Mouse (Mus musculus): ENCODE measurements around the gene Mycs. TPM values are rescaled to one million over a fixed set of nuclear protein-coding genes. Genes with fewer than 3 reads are reported as not detected.

Mycs gene
- not detected in 2 replicates for polyA plus RNA-seq (2014; fragmentation: Nextera tagmentation; extraction: Ambion mirVana)

DNA sequence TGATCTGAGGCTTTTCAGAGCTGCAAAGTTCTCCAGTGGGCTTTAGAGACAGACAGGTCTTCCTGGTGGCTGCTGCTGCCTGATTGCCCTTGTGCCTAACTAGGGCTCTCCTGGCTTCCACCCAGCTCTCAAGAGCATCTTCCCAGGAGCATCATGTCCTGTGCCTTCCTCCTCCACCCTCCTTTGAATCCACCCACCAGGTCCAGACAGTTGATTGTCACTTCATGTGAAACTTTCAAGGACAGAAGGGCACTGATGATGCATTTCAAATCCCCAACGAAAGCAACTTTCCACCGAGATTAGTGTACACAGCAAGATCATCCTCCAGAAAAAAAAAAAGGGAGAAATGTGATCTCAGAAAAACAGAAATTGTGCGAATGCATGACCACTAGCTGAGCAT is at the start of gene Mycs:
Mycs (minus strand) TSS at position 101 of the 400 bp plus-strand sequence.
- H3K4me2 ChIP-seq (ENCODE audit: low read length), result peak within 1 kb of the TSS; percentile 36
- ATAC-seq (ENCODE audit: insufficient number of reproducible peaks, insufficient read depth, low FRiP score, low read depth), result no peak
- H3K4me3 ChIP-seq (ENCODE audit: control insufficient read depth in 1 of 2, insufficient read depth in 1 of 2, low read depth in 1 of 2, low read length in 2 of 2), result no peak within 1 kb of the TSS

DNA sequence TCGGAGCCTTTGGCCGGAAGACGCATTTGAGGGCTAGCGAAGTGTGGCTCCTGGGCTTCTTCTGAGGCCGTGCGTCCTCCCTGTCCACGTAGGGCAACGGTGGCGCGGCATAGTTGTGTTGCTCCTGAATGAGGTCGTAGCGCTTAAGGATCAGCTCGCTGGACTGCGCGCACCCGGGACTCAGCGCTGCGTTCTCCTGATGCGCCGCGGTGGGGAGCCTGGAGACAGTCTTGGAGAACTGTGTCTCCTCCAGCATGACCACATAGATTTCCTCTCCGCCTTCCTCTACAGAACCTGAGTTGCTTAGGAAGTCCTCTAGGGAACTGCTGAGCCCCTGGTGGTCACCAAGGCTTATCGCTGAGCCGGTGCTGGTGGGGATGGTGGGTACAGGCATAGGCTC is 1.0 kb downstream of the Mycs start:
- Histone ChIP-seq H3K27me3 (ENCODE audit: control insufficient read depth, insufficient read depth, low read length) (no peaks in the 10 kb centered on the region), H3K9me3 (ENCODE audit: control insufficient read depth, low read length) (no peaks in the 10 kb centered on the region), H3K27ac (replicated peaks in 1 of 2; ENCODE audit: control insufficient read depth in 1 of 2, insufficient read depth in 1 of 2, low read depth in 2 of 2, low read length in 2 of 2) (no peak overlapping the region), H3K4me3 (ENCODE audit: control insufficient read depth in 1 of 2, insufficient read depth in 1 of 2, low read depth in 1 of 2, low read length in 2 of 2) (no peak overlapping the region), H3K9ac (ENCODE audit: low read length) (no peak overlapping the region), H3K4me2 (ENCODE audit: low read length) (peak overlapping the region; percentile 36), H3K36me3 (ENCODE audit: control insufficient read depth, insufficient read depth, low read length) (no peaks in the 10 kb centered on the region), H3K4me1 (ENCODE audit: control insufficient read depth in 2 of 2, insufficient read depth in 2 of 2, low read length in 2 of 2) (no peaks in the 10 kb centered on the region)
- no peak for ATAC-seq (ENCODE audit: insufficient number of reproducible peaks, insufficient read depth, low FRiP score, low read depth)
- 12% methylated on average over 24 of the region's 24 CpGs for WGBS

More for the DNA sequence above, at the start of gene Mycs:
- no peak within 1 kb of the TSS for H3K9ac ChIP-seq (ENCODE audit: low read length)
- H3K27ac ChIP-seq (replicated peaks in 1 of 2; ENCODE audit: control insufficient read depth in 1 of 2, insufficient read depth in 1 of 2, low read depth in 2 of 2, low read length in 2 of 2), result no peak within 1 kb of the TSS
- H3K27me3 ChIP-seq (ENCODE audit: control insufficient read depth, insufficient read depth, low read length), result no peaks in the 10 kb centered on the region
- WGBS, result 73% methylated on average over 3 of the region's 3 CpGs
- no peaks in the 10 kb centered on the region for H3K4me1 ChIP-seq (ENCODE audit: control insufficient read depth in 2 of 2, insufficient read depth in 2 of 2, low read length in 2 of 2)
- H3K36me3 ChIP-seq (ENCODE audit: control insufficient read depth, insufficient read depth, low read length), result no peaks in the 10 kb centered on the region
- H3K9me3 ChIP-seq (ENCODE audit: control insufficient read depth, low read length), result no peaks in the 10 kb centered on the region

Other genes starting within 250 kb of the Mycs start
- gene Btbd35f7, start 199.8 kb upstream of the Mycs start, polyA plus RNA-seq (2014; fragmentation: Nextera tagmentation; extraction: Ambion mirVana), result not detected in 2 replicates

All from heart, embryonic 14.5 days (tissue).